Mouse (Mus musculus) brain, embryonic 14.5 days (tissue): Measurements from ENCODE around the gene Hsd11b2.

Experiments
- CTCF ChIP-seq: fragments of 200-500 bp; IDR thresholded peaks from 2 replicates; pipeline ENCODE4 v1.5.1; 2012; ENCODE audit warnings: inconsistent platforms, mild to moderate bottlenecking, moderate library complexity, borderline replicate concordance; ENCODE audit not compliant: insufficient read depth, insufficient read length; ENCODE audit errors: extremely low read depth
- POLR2A ChIP-seq: fragments of 200-500 bp; IDR thresholded peaks from 2 replicates; pipeline ENCODE4 v1.6.1; 2012; ENCODE audit warnings: mild to moderate bottlenecking, inconsistent platforms, borderline replicate concordance; ENCODE audit not compliant: poor library complexity, insufficient read depth, insufficient read length, severe bottlenecking; ENCODE audit errors: extremely low read depth

GRCm38 (mm10) chr8:105509997-105510735, 8.4 kb upstream of the Hsd11b2 start:
- TF ChIP-seq POLR2A (no peak), CTCF (no peak)
